Mouse (Mus musculus): ENCODE measurements around the gene Setd5. TPM values are rescaled to one million over a fixed set of nuclear protein-coding genes. Genes with fewer than 3 reads are reported as not detected.

The Setd5 gene
- polyA plus RNA-seq, 1 experiment from 2014 or later = 47.5 TPM

DNA sequence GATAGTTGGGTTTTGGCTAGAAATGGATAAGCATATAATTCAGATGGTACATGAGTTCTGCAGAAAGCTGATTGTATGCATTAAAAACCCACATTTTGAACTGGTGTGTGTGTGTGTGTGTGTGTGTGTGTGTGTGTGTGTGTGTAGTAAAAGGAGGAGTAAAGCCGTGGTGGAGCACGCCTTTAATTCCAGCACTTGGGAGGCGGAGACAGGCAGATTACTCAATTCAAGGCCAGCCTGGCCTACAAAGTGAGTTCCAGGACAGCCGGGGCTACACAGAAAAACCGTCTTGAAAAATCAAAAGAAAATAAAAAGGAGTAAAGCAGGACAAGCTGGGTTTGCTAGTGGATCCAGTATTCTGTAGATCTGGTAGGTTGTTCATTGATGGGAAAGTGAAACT, 20.5 kb downstream of the Setd5 start:
- peaks cover 11% of the 10 kb centered on the region; the same call in 1 of the 2 replicates for H3K4me1 ChIP-seq (replicated peaks)
- WGBS = 91% methylated on average over 5 of the region's 5 CpGs
- no peaks in the 10 kb centered on the region for H3K9me3 ChIP-seq
- H3K4me2 ChIP-seq = no peak overlapping the region
- H3K9ac ChIP-seq = no peak overlapping the region
- no peaks in the 10 kb centered on the region for H3K27me3 ChIP-seq
- no peak for ATAC-seq (ENCODE audit: low FRiP score, low read depth)
- H3K4me3 ChIP-seq = no peak overlapping the region
- H3K27ac ChIP-seq (replicated peaks) = no peak overlapping the region
- no peaks in the 10 kb centered on the region for H3K36me3 ChIP-seq

GRCm38 (mm10) chr6:113099640-113100289, 22.6 kb downstream of the Setd5 start:
- 31% methylated on average over 5 of the region's 5 CpGs for WGBS
- peak overlapping the region; percentile 76 for H3K27ac ChIP-seq (replicated peaks)
- H3K9me3 ChIP-seq = no peaks in the 10 kb centered on the region
- peak; percentile 86 for ATAC-seq (ENCODE audit: low FRiP score, low read depth)
- H3K27me3 ChIP-seq = no peaks in the 10 kb centered on the region
- H3K4me2 ChIP-seq = no peak overlapping the region
- H3K4me1 ChIP-seq (replicated peaks) = peaks cover 11% of the 10 kb centered on the region; the same call in 1 of the 2 replicates
- H3K36me3 ChIP-seq = no peaks in the 10 kb centered on the region
- H3K9ac ChIP-seq = no peak overlapping the region
- H3K4me3 ChIP-seq = no peak overlapping the region

GRCm38 (mm10) chr6:113102541-113102940, 25.4 kb downstream of the Setd5 start:
- Histone ChIP-seq H3K4me1 (replicated peaks) (peaks cover 11% of the 10 kb centered on the region; the same call in 1 of the 2 replicates), H3K4me3 (no peak overlapping the region), H3K9ac (no peak overlapping the region), H3K9me3 (no peaks in the 10 kb centered on the region), H3K4me2 (no peak overlapping the region), H3K36me3 (no peaks in the 10 kb centered on the region), H3K27ac (replicated peaks) (no peak overlapping the region), H3K27me3 (no peaks in the 10 kb centered on the region)
- ATAC-seq (ENCODE audit: low FRiP score, low read depth) = no peak
- WGBS = 85% methylated on average over 4 of the region's 4 CpGs

- ATAC-seq (ENCODE audit: low FRiP score, low read depth) = no peak
Measured at GRCm38 (mm10) chr6:113103765-113104164, 26.6 kb downstream of the Setd5 start.

GRCm38 (mm10) chr6:113109378-113109777, 32.2 kb downstream of the Setd5 start:
- no peak overlapping the region for H3K4me2 ChIP-seq
- no peak for ATAC-seq (ENCODE audit: low FRiP score, low read depth)
- H3K4me3 ChIP-seq = no peak overlapping the region
- H3K9ac ChIP-seq = no peak overlapping the region
- peaks cover 36% of the 10 kb centered on the region for H3K36me3 ChIP-seq
- no peak overlapping the region for H3K27ac ChIP-seq (replicated peaks)
- no peaks in the 10 kb centered on the region for H3K9me3 ChIP-seq
- no peaks in the 10 kb centered on the region for H3K4me1 ChIP-seq (replicated peaks)
- 85% methylated on average over 3 of the region's 3 CpGs for WGBS
- H3K27me3 ChIP-seq = no peaks in the 10 kb centered on the region

More at GRCm38 (mm10) chr6:113103765-113104164, 26.6 kb downstream of the Setd5 start:
- Histone ChIP-seq H3K4me2 (no peak overlapping the region), H3K9me3 (no peaks in the 10 kb centered on the region), H3K4me1 (replicated peaks) (peaks cover 11% of the 10 kb centered on the region; the same call in 1 of the 2 replicates), H3K27ac (replicated peaks) (no peak overlapping the region), H3K36me3 (no peaks in the 10 kb centered on the region), H3K27me3 (no peaks in the 10 kb centered on the region), H3K4me3 (no peak overlapping the region), H3K9ac (no peak overlapping the region)

DNA sequence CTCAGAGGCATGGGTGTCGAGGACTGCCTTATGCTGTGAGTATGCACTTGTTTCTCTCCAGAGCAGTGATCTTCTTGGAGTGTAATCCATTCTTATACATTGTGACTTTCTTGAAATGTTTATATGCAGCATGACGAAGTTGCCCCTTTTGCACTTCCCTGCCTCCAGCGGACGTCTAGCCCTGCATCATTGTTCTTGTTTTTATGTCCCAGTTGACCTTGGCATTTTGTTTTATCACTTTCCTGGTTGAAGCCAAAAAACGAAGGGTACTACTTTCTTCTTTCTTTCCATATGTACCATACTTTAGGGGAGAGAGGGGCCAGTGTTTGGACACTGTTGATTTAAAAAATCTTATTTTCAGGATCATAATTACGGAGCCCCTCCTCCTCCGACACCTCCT, 32.8 kb downstream of the Setd5 start:
- no peak overlapping the region for H3K4me2 ChIP-seq
- no peak overlapping the region for H3K27ac ChIP-seq (replicated peaks)
- 88% methylated on average over 7 of the region's 7 CpGs for WGBS
- H3K27me3 ChIP-seq = no peaks in the 10 kb centered on the region
- H3K4me1 ChIP-seq (replicated peaks) = no peaks in the 10 kb centered on the region
- no peaks in the 10 kb centered on the region for H3K9me3 ChIP-seq
- peaks cover 42% of the 10 kb centered on the region for H3K36me3 ChIP-seq
- ATAC-seq (ENCODE audit: low FRiP score, low read depth) = no peak
- H3K4me3 ChIP-seq = no peak overlapping the region
- no peak overlapping the region for H3K9ac ChIP-seq

- Histone ChIP-seq H3K27ac (replicated peaks) (no peak overlapping the region), H3K4me1 (replicated peaks) (no peaks in the 10 kb centered on the region), H3K27me3 (no peaks in the 10 kb centered on the region), H3K4me2 (no peak overlapping the region), H3K9ac (no peak overlapping the region), H3K36me3 (peaks cover 79% of the 10 kb centered on the region), H3K4me3 (no peak overlapping the region), H3K9me3 (no peaks in the 10 kb centered on the region)
- 95% methylated on average over 10 of the region's 10 CpGs for WGBS
- ATAC-seq (ENCODE audit: low FRiP score, low read depth) = no peak
Measured at GRCm38 (mm10) chr6:113120806-113121205, 43.6 kb downstream of the Setd5 start.

DNA sequence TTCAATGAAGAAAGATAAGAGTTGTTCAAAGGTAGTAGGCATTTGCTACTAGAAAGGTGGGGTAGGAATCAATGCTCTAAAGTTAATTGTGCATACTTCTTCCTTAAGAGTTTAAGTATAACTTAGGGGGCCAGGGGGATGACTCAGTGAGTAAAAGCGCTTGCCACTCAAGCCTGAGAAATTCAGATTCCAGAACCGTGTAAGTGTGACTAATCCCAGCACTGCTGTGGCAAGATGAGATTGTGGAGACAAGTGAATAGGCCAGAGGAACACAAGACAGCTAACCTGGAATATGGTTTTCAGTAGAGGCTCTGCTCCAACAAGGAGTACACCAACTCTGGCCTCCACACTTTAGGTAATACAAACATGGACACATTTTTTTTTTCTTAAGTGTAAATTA, 56.2 kb downstream of the Setd5 start:
- 70% methylated on average over 2 of the region's 2 CpGs for WGBS
- no peaks in the 10 kb centered on the region for H3K27me3 ChIP-seq
- no peak overlapping the region for H3K4me3 ChIP-seq
- H3K4me1 ChIP-seq (replicated peaks) = no peaks in the 10 kb centered on the region
- H3K4me2 ChIP-seq = no peak overlapping the region
- H3K9ac ChIP-seq = no peak overlapping the region
- H3K36me3 ChIP-seq = peaks cover 53% of the 10 kb centered on the region
- no peak for ATAC-seq (ENCODE audit: low FRiP score, low read depth)
- no peaks in the 10 kb centered on the region for H3K9me3 ChIP-seq
- no peak overlapping the region for H3K27ac ChIP-seq (replicated peaks)

DNA sequence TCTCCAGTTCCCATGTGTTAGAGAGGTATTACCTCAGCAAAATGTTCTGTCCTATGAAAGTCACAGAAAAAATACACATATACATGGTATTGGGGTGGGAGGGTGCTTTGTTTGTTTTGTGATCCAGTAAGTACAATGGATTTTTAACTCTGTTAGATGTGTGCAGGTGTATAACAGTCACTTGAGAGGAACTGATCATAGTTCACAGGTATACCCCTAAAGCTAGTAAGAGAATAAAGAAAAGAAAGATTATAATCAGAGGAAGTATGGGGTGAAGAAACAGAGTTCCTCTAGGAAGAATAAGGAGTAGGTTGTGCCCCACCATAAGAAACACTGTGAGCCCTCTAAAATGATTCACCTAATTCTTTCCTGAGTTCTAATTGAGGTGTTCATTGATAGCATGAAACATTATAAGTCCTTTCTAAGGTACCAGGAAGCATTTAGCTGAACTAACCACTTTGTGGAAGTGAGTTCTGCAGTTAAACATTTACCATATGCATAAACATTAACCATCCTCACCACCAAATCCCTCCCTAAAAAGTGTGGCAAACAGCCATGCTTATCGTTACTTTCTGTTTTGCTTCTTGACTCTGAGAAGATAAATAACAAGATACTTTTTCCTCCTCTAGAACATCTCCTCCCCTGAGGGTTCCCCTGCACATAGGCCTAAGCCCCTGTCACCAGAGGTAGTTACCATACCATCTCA, 64.4 kb downstream of the Setd5 start:
- H3K27ac ChIP-seq (replicated peaks) = no peak overlapping the region
- no peak overlapping the region for H3K4me2 ChIP-seq
- no peaks in the 10 kb centered on the region for H3K9me3 ChIP-seq
- no peaks in the 10 kb centered on the region for H3K27me3 ChIP-seq
- WGBS = 70% methylated on average over 1 of the region's 1 CpGs
- no peak for ATAC-seq (ENCODE audit: low FRiP score, low read depth)
- H3K9ac ChIP-seq = no peak overlapping the region
- H3K4me3 ChIP-seq = no peak overlapping the region
- H3K4me1 ChIP-seq (replicated peaks) = no peaks in the 10 kb centered on the region
- H3K36me3 ChIP-seq = peaks cover 51% of the 10 kb centered on the region

- H3K36me3 ChIP-seq = peaks cover 63% of the 10 kb centered on the region
- H3K27me3 ChIP-seq = no peaks in the 10 kb centered on the region
- H3K4me2 ChIP-seq = no peak overlapping the region
- no peak for ATAC-seq (ENCODE audit: low FRiP score, low read depth)
- no peak overlapping the region for H3K9ac ChIP-seq
- H3K27ac ChIP-seq (replicated peaks) = no peak overlapping the region
- H3K4me3 ChIP-seq = no peak overlapping the region
- 97% methylated on average over 1 of the region's 1 CpGs for WGBS
- H3K4me1 ChIP-seq (replicated peaks) = no peaks in the 10 kb centered on the region
- no peaks in the 10 kb centered on the region for H3K9me3 ChIP-seq
Measured at GRCm38 (mm10) chr6:113144764-113145163, 67.6 kb downstream of the Setd5 start.

DNA sequence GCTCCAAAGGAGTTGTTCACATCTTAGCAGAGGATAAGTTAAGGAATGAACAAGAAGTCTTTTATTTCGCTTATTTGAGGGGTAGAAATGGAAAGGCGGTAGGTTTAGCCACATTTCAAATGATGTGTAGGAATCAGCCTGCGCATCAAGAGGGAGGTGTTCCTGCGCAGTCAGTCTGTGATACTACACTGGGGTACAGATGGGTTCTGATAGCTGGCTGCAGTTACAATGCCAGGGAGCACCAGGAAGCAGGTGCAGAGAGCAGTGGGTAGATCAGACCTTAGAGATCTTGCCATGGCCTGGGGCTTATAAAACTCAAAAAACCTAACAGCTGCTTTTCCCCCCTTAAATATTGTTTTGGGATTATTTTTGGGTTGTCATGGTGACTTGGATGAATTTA, 68.1 kb downstream of the Setd5 start:
- H3K4me3 ChIP-seq = no peak overlapping the region
- H3K9me3 ChIP-seq = no peaks in the 10 kb centered on the region
- no peak for ATAC-seq (ENCODE audit: low FRiP score, low read depth)
- no peaks in the 10 kb centered on the region for H3K27me3 ChIP-seq
- H3K4me2 ChIP-seq = no peak overlapping the region
- no peak overlapping the region for H3K27ac ChIP-seq (replicated peaks)
- peaks cover 67% of the 10 kb centered on the region for H3K36me3 ChIP-seq
- WGBS = 96% methylated on average over 4 of the region's 4 CpGs
- no peaks in the 10 kb centered on the region for H3K4me1 ChIP-seq (replicated peaks)
- no peak overlapping the region for H3K9ac ChIP-seq

GRCm38 (mm10) chr6:113154071-113154470, 76.9 kb downstream of the Setd5 start:
- 97% methylated on average over 8 of the region's 8 CpGs for WGBS

More at GRCm38 (mm10) chr6:113154071-113154470, 76.9 kb downstream of the Setd5 start:
- Histone ChIP-seq H3K27me3 (no peaks in the 10 kb centered on the region), H3K36me3 (peaks cover 60% of the 10 kb centered on the region), H3K9ac (no peak overlapping the region), H3K4me3 (no peak overlapping the region), H3K4me2 (no peak overlapping the region), H3K4me1 (replicated peaks) (no peaks in the 10 kb centered on the region), H3K27ac (replicated peaks) (no peak overlapping the region), H3K9me3 (no peaks in the 10 kb centered on the region)
- no peak for ATAC-seq (ENCODE audit: low FRiP score, low read depth)
